Mouse (Mus musculus) heart, embryonic 10.5 days (tissue): Measurements from ENCODE around the gene Cirbp. TPM values are rescaled to one million over a fixed set of nuclear protein-coding genes. Genes with fewer than 3 reads are reported as not detected.

ENCODE experiments used
- DNase-seq: peaks from one replicate; pipeline ENCODE4 v3.0.0-alpha.2; 2017; ENCODE audit warnings: low spot score
- H3K27ac ChIP-seq: fragments of 300-500 bp; sonication (generic); 2 replicates; pipeline ENCODE4 v1.5.1; 2016; ENCODE audit warnings: mild to moderate bottlenecking
- H3K27me3 ChIP-seq: fragments of 300-500 bp; sonication (generic); 2 replicates; pipeline ENCODE4 v1.6.1; 2016; ENCODE audit warnings: mild to moderate bottlenecking; ENCODE audit not compliant: poor library complexity, insufficient read depth, severe bottlenecking
- H3K36me3 ChIP-seq: fragments of 300-500 bp; sonication (generic); 2 replicates; pipeline ENCODE4 v1.6.1; 2016; ENCODE audit warnings: mild to moderate bottlenecking, moderate library complexity
- H3K4me1 ChIP-seq: fragments of 300-500 bp; sonication (generic); 2 replicates; pipeline ENCODE4 v1.6.1; 2016; ENCODE audit warnings: mild to moderate bottlenecking
- H3K4me3 ChIP-seq: fragments of 300-500 bp; sonication (generic); 2 replicates; pipeline ENCODE4 v1.5.1; 2016; ENCODE audit warnings: mild to moderate bottlenecking, moderate library complexity
- H3K9me3 ChIP-seq: fragments of 300-500 bp; sonication (generic); 2 replicates; pipeline ENCODE4 v1.6.1; 2016; ENCODE audit warnings: mild to moderate bottlenecking, moderate library complexity
- WGBS: fragments of 180-500 bp; shearing (Covaris S2); methylation state at CpG from one replicate; pipeline ENCODE4 v1.1.7; 2016; 5-methylcytosine and 5-hydroxymethylcytosine counted together
- polyA plus RNA-seq: library from polyadenylated mRNA; unstranded; fragments of >200 nt; fragmentation: Nextera tagmentation; extraction: Ambion mirVana; gene quantifications from 2 replicates; pipeline ENCODE4 v1.2.1, GENCODE M21; 2016

The Cirbp gene
- polyA plus RNA-seq, 1 experiment from 2014 or later = 85.7 TPM

DNA sequence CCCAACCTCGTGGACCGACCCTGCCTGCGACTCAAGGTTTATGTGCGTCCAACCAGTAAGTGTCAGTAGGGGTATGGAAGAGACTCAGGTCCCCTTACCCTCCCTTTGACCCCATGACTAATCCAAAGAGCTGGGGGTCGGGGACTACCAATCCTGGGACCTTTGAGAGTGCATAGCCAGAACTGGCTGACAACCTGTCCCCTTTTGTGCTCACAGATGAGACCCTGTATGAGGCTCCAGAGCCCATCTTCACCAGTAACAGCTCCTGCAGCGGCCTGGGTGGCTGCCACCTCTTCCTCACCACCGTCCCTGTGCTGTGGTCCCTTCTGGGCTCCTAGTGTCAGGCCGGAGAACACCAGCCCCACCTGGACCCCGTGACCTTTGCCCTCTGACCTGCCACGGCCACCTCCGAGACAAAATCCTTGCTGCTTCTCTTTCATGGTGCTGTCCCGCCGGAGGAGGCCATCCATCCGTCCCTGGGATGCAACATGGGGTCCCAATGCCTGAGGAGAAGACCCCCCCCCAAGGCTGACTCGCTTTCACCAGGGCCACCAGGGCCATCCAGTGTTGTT, 22.8 kb downstream of the Cirbp start:
- 78% methylated on average over 15 of the region's 15 CpGs for WGBS
- Histone ChIP-seq H3K4me1 (peaks cover 34% of the 10 kb centered on the region), H3K27me3 (peaks cover 93% of the 10 kb centered on the region), H3K27ac (no peak overlapping the region), H3K36me3 (peaks cover 29% of the 10 kb centered on the region), H3K9me3 (no peaks in the 10 kb centered on the region), H3K4me3 (no peak overlapping the region)
- no peak for DNase-seq

- H3K4me1 ChIP-seq = peaks cover 44% of the 10 kb centered on the region
- peaks cover 25% of the 10 kb centered on the region for H3K36me3 ChIP-seq
- peaks cover 91% of the 10 kb centered on the region for H3K27me3 ChIP-seq
- no peaks in the 10 kb centered on the region for H3K9me3 ChIP-seq
- H3K4me3 ChIP-seq = peak overlapping the region; percentile 61
- WGBS = 5% methylated on average over 21 of the region's 21 CpGs
- H3K27ac ChIP-seq = peak overlapping the region; percentile 73; the same call in 1 of the 2 replicates
- no peak for DNase-seq
Observed at GRCm38 (mm10) chr10:80189999-80190398, 24.2 kb downstream of the Cirbp start.

- no peak for DNase-seq
- WGBS = under 1% methylated on average over 47 of the region's 48 CpGs
- Histone ChIP-seq H3K9me3 (no peaks in the 10 kb centered on the region), H3K36me3 (peaks cover 25% of the 10 kb centered on the region), H3K27ac (peak overlapping the region; percentile 73; the same call in 1 of the 2 replicates), H3K4me1 (peaks cover 40% of the 10 kb centered on the region), H3K4me3 (peak overlapping the region; percentile 61), H3K27me3 (peaks cover 87% of the 10 kb centered on the region)
Observed at GRCm38 (mm10) chr10:80190491-80191051, 24.8 kb downstream of the Cirbp start.

GRCm38 (mm10) chr10:80193976-80194375, 28.2 kb downstream of the Cirbp start:
- 63% methylated on average over 6 of the region's 6 CpGs for WGBS
- H3K9me3 ChIP-seq = no peaks in the 10 kb centered on the region
- H3K4me3 ChIP-seq = no peak overlapping the region
- peaks cover 2% of the 10 kb centered on the region for H3K36me3 ChIP-seq
- peaks cover 53% of the 10 kb centered on the region for H3K27me3 ChIP-seq
- no peak overlapping the region for H3K27ac ChIP-seq
- H3K4me1 ChIP-seq = peaks cover 30% of the 10 kb centered on the region
- DNase-seq = no peak

DNA sequence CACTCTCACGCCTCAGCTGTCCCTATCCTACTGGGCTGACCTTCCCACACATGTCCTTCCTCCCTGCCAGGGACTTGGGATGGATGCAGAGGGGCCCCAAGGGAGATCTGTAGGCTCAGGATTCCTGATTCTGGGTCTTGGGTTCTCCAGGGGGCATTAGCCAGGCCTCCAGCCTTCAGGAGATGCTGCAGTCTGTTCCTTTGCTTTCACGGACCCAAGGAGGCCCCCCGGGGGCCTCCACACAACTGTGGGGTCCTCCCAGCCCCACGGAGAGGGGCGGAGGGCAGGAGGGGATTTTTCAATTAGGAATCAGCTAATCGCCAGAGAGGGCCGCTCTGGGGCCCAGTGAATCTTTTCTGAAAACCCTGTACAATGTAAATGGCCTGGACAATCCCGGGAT, 28.7 kb downstream of the Cirbp start:
- peaks cover 50% of the 10 kb centered on the region for H3K27me3 ChIP-seq

DNA sequence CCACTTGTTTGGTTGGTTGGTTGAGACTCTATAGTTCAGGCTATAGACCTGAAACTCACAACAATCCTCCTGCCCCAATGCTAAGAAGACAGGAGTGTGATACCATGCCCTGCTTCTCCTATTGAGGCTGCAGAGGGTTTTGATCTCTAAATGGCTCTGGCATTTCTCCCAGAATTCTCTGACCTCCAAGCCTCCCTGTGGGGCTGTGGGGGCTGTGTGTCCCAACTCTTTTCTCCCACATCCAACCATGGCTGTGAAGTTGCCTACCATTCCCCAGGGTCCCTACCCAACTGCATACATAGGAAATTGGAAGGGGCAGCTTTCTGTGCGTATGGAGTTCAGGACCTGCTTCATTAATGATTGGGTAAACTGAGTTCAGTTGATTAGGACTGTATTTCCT, 30.4 kb downstream of the Cirbp start:
- Histone ChIP-seq H3K9me3 (no peaks in the 10 kb centered on the region), H3K27me3 (peaks cover 33% of the 10 kb centered on the region), H3K36me3 (no peaks in the 10 kb centered on the region), H3K4me1 (peaks cover 17% of the 10 kb centered on the region), H3K27ac (no peak overlapping the region), H3K4me3 (no peak overlapping the region)
- WGBS = 85% methylated on average over 1 of the region's 1 CpGs
- no peak for DNase-seq

More for the DNA sequence above, 28.7 kb downstream of the Cirbp start:
- Histone ChIP-seq H3K9me3 (no peaks in the 10 kb centered on the region), H3K27ac (no peak overlapping the region), H3K36me3 (no peaks in the 10 kb centered on the region), H3K4me1 (peaks cover 30% of the 10 kb centered on the region), H3K4me3 (no peak overlapping the region)
- DNase-seq = no peak
- 66% methylated on average over 8 of the region's 8 CpGs for WGBS

DNA sequence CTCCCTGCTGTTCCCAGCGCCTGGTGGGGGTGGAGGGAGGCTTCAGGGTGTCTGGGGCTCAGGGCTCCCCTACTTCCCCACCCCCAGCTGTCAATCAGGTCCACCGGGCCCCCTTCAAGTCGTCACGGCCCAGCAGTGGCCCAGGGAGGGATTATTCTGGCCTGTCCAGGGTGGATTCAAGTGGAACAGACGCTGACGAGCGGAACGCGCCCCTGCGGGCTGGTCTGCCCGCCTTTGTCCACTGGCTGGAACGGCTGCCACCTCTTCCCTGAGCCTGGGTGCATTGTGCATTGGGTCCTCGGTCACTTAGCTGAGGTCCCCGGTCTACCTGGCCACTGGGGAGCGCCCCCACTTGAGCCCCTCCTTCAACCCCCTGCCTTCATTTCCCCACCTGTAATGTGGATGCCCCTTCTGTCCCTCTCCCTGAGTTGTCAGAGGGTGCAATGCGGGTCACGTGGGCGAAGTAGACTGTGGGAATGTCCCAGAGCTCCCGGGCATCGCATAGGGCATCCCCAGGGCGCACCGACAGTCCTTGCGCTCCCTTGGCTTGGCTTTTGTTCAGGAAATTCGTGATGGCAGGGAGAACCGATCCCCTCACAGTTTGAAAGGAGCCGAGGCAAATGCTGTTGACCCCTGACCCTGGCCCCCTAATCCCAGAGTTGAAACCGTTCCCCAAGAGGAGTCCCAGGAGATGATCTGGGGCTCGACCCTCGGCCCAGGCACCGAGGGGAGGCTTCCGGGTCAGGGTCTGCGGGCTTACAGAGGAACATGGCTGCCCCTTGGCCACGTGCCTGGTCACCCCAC, 31.2 kb downstream of the Cirbp start:
- Histone ChIP-seq H3K9me3 (no peaks in the 10 kb centered on the region), H3K27ac (no peak overlapping the region), H3K4me1 (peaks cover 17% of the 10 kb centered on the region), H3K36me3 (no peaks in the 10 kb centered on the region), H3K4me3 (no peak overlapping the region), H3K27me3 (peaks cover 25% of the 10 kb centered on the region)
- DNase-seq = no peak
- 79% methylated on average over 33 of the region's 33 CpGs for WGBS

GRCm38 (mm10) chr10:80199440-80200008, 33.7 kb downstream of the Cirbp start:
- Histone ChIP-seq H3K4me3 (no peak overlapping the region), H3K27me3 (peaks cover 7% of the 10 kb centered on the region; the same call in 1 of the 2 replicates), H3K4me1 (peaks cover 13% of the 10 kb centered on the region), H3K9me3 (no peaks in the 10 kb centered on the region), H3K36me3 (no peaks in the 10 kb centered on the region), H3K27ac (no peak overlapping the region)
- 51% methylated on average over 3 of the region's 3 CpGs for WGBS
- peak; percentile 92 for DNase-seq

- Histone ChIP-seq H3K9me3 (no peaks in the 10 kb centered on the region), H3K4me3 (no peak overlapping the region), H3K36me3 (no peaks in the 10 kb centered on the region), H3K27ac (no peak overlapping the region), H3K4me1 (peaks cover 13% of the 10 kb centered on the region), H3K27me3 (no peaks in the 10 kb centered on the region; the same call in 1 of the 2 replicates)
- WGBS = 66% methylated on average over 6 of the region's 6 CpGs
- DNase-seq = no peak
Observed at GRCm38 (mm10) chr10:80200485-80200884, 34.7 kb downstream of the Cirbp start.

DNA sequence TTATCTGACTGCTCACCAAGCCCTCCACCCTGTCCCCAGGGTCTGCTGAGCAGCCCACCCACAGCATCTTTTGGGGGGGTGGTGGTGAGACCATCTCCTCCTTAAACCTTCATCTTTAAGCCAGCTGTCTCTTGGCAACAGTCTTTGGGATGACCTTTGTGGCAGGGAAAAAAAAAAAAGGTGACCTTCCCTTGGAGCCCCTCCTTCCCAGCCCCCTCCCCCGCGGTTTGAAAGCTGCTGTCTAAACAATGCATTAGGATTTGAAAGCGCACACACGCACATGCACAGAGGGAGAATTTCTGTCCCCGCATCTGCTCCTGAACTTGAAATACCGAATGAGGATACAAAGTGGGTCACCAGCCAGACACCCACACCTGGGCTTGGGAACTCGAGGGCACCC, 38.3 kb downstream of the Cirbp start:
- Histone ChIP-seq H3K36me3 (no peaks in the 10 kb centered on the region), H3K27ac (no peak overlapping the region), H3K27me3 (peaks cover 23% of the 10 kb centered on the region), H3K4me1 (peaks cover 18% of the 10 kb centered on the region), H3K9me3 (no peaks in the 10 kb centered on the region), H3K4me3 (no peak overlapping the region)
- no peak for DNase-seq
- 39% methylated on average over 7 of the region's 7 CpGs for WGBS

DNA sequence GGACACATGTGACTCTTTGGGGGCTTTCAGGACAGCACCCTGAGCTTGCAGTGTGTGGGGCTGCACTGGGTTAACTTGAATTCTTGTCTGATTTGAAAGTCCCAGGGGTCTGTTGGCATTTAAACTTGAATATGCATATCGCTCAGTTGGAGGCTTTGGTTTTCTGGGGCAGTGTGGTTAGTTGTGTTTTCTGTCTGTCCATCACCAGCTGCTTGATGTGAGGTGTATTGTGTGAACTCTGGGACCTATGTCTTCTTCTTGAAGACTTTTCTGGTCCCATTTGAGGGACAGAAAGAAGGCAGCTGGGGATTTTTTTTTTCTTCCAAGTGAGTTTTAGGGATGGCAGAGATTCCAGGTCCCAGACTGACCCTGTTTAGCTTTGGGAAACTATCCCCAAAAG, 41.4 kb downstream of the Cirbp start:
- Histone ChIP-seq H3K36me3 (no peaks in the 10 kb centered on the region), H3K4me3 (no peak overlapping the region), H3K9me3 (no peaks in the 10 kb centered on the region), H3K4me1 (peaks cover 18% of the 10 kb centered on the region), H3K27me3 (peaks cover 26% of the 10 kb centered on the region), H3K27ac (no peak overlapping the region)
- no peak for DNase-seq
- 62% methylated on average over 1 of the region's 1 CpGs for WGBS

DNA sequence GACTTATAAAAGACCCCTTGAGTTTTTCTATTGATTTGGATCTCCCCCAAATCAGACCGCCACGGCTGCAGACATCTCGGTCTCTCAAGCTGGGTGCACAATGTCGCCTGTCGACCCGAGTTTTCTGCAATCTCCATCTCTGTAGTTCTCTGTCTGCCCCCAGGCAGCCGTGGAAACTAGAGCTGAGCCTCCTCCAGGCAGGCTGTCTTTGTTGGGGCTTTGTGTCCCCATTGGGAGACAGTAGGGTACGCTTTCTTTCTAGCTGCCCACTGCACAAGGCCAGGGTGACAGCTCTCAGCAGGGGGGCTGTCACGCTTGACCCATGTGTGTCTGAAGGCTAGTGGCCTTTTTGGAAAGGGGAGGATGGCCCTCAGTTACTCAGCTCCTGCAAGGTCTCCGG, 41.9 kb downstream of the Cirbp start:
- Histone ChIP-seq H3K27ac (0 out of 2 replicates have a peak overlapping the region, but pooled peaks have one; percentile 4), H3K27me3 (peaks cover 26% of the 10 kb centered on the region), H3K4me1 (peaks cover 18% of the 10 kb centered on the region), H3K36me3 (no peaks in the 10 kb centered on the region), H3K9me3 (no peaks in the 10 kb centered on the region), H3K4me3 (no peak overlapping the region)
- 59% methylated on average over 10 of the region's 10 CpGs for WGBS
- no peak for DNase-seq

DNA sequence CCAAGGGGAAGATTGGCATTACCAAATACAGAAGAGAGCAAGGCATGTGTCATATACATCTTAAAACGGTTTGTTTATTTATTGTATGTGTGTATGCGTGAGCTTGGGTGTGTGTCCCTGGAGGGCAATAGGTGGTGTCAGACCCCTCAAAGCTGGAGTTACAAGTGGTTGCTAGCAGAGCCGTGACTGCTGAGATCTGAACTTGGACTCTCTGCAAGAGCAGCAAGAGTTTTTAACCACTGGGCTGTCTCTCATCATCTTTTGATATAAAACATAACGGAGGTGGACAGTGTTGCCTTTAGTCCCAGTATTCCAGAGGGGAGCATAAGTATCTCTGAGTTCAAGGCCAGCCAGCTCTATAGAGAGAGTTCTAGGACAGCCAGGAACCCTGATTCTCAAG, 42.5 kb downstream of the Cirbp start:
- Histone ChIP-seq H3K36me3 (no peaks in the 10 kb centered on the region), H3K27ac (no peak overlapping the region), H3K27me3 (peaks cover 26% of the 10 kb centered on the region), H3K9me3 (no peaks in the 10 kb centered on the region), H3K4me1 (peaks cover 18% of the 10 kb centered on the region), H3K4me3 (no peak overlapping the region)
- 71% methylated on average over 4 of the region's 4 CpGs for WGBS
- DNase-seq = no peak
